Mouse (Mus musculus): ENCODE data around the gene Ddx4. TPM values are rescaled to one million over a fixed set of nuclear protein-coding genes. Genes with fewer than 3 reads are reported as not detected.
A peak's percentile ranks its signal among the peaks of the same experiment; 100 is the strongest.

Ddx4 gene
- polyA plus RNA-seq, 1 experiment from 2014 or later: 0.59 TPM

DNA sequence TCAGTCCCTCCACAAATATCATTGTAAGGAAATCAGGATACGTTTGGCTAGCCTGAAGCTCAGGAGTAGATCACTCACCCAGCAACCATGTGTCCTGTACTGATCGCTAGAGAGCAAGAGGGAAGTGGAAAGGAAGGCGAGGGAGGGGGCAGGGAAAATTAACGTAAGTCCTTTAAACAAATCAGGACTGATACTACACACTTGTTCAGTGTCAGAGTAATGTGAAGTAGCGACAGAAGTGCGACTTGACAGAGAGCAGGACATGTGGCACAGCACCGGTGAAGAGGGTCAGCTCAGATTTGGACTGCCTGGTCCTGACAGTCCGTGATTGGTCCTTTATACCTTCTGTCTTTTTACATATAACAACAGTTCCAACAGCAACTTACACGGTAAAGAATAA, 14.9 kb upstream of the Ddx4 start:
- Histone ChIP-seq H3K4me2 (no peak overlapping the region), H3K36me3 (peaks cover 16% of the 10 kb centered on the region), H3K4me3 (replicated peaks) (no peak overlapping the region), H3K9me3 (no peaks in the 10 kb centered on the region), H3K4me1 (replicated peaks) (no peaks in the 10 kb centered on the region), H3K27ac (no peak overlapping the region), H3K9ac (replicated peaks) (no peak overlapping the region), H3K27me3 (no peaks in the 10 kb centered on the region)
- 75% methylated on average over 9 of the region's 9 CpGs for WGBS
- ATAC-seq (ENCODE audit: insufficient number of reproducible peaks, insufficient read depth, low FRiP score, low TSS enrichment, low read depth): no peak

DNA sequence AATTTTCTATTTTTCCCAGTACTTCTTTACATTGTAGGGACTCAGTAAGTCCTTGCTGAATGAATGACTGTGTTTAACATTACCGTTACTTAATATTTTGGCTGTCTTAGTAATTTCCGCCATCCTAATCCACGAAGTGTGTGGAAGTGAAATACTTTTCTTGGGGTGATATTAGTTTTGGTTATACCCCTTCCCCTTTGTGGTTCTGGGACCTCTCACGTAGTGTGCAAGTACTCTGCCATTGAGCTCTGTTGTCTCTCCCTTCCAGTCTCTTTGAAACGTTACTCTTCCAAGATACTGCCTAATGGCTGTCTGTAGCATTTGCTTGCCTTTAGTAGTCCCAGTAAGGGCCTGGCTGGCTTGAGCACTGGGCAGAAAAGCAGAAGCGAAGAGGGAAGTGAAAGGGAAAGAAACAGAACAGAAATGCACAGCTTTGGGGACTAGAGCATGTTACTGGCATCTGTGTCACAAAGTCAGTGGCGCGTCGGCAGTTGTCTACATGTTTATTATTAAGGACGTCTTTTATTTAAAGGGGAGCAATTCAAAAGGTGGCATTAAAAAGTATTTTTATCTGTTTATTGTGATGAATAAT, 14.3 kb upstream of the Ddx4 start:
- no peaks in the 10 kb centered on the region for H3K4me1 ChIP-seq (replicated peaks)
- H3K27me3 ChIP-seq: no peaks in the 10 kb centered on the region
- H3K9ac ChIP-seq (replicated peaks): no peak overlapping the region
- H3K36me3 ChIP-seq: peaks cover 10% of the 10 kb centered on the region
- WGBS: 89% methylated on average over 10 of the region's 10 CpGs
- ATAC-seq (ENCODE audit: insufficient number of reproducible peaks, insufficient read depth, low FRiP score, low TSS enrichment, low read depth): no peak
- H3K27ac ChIP-seq: no peak overlapping the region
- no peak overlapping the region for H3K4me3 ChIP-seq (replicated peaks)
- H3K9me3 ChIP-seq: no peaks in the 10 kb centered on the region
- no peak overlapping the region for H3K4me2 ChIP-seq

- no peak overlapping the region for H3K4me3 ChIP-seq (replicated peaks)
- no peak for ATAC-seq (ENCODE audit: insufficient number of reproducible peaks, insufficient read depth, low FRiP score, low TSS enrichment, low read depth)
- no peaks in the 10 kb centered on the region for H3K9me3 ChIP-seq
- peaks cover 4% of the 10 kb centered on the region for H3K4me1 ChIP-seq (replicated peaks)
- no peak overlapping the region for H3K27ac ChIP-seq
- no peaks in the 10 kb centered on the region for H3K36me3 ChIP-seq
- no peak overlapping the region for H3K9ac ChIP-seq (replicated peaks)
- no peaks in the 10 kb centered on the region for H3K27me3 ChIP-seq
- H3K4me2 ChIP-seq: peak overlapping the region; percentile 85; the same call in 1 of the 2 replicates
- 72% methylated on average over 2 of the region's 2 CpGs for WGBS
Measured at GRCm38 (mm10) chr13:112661687-112662086, 9.4 kb upstream of the Ddx4 start.

DNA sequence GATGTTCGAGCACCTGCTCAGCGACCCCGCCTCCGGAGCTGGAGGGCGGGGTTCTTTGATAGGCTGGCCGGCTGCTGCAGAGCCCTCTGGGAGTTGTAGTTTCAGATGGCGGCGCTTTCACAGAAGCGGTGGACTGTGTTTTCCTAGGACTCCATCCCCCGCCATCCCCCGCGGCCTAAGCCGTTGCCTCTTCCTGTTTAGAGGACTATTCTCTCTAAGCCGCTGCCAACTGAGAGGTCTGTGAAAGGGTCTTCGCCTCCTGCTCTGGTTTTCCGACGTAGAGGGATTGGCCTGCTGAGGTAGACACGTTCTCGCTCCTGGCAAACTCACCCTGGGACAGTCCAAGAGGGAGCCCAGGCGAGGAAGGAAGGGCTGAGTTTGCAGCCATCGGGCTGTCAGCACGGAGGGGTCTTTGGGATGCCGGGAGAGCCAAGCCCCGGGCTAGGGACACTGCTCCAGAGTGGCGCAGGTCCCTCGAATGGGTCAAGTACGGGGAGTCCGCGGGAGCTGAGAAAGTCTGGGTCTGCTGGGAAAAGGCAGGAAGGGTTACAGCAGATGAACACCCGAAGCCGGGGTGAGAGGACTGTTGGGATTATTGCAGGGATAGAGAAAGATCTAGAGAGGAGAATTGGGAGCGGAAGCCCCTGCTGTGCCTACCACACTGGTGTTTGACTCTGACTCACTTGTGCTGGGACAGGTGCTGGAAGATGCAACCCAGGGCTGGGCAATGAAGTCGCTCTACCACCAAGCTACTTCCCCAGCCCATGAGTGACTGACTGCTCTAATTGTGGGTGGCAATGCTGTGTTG, 8.5 kb upstream of the Ddx4 start, which contains the start of gene Slc38a9:
Slc38a9 (plus strand) TSS at position 178 of the 808 bp plus-strand sequence.
- H3K4me1 ChIP-seq (replicated peaks): peaks cover 4% of the 10 kb centered on the region
- ATAC-seq (ENCODE audit: insufficient number of reproducible peaks, insufficient read depth, low FRiP score, low TSS enrichment, low read depth): peak; percentile 99
- no peaks in the 10 kb centered on the region for H3K9me3 ChIP-seq
- under 1% methylated on average over 33 of the region's 33 CpGs for WGBS
- H3K4me2 ChIP-seq: peak within 1 kb of the TSS; percentile 85
- H3K27ac ChIP-seq: 0 out of 2 replicates have a peak within 1 kb of the TSS, but pooled peaks have one; percentile 41
- H3K27me3 ChIP-seq: no peaks in the 10 kb centered on the region
- peak within 1 kb of the TSS; percentile 78 for H3K9ac ChIP-seq (replicated peaks)
- peak within 1 kb of the TSS; percentile 68 for H3K4me3 ChIP-seq (replicated peaks)
- H3K36me3 ChIP-seq: no peaks in the 10 kb centered on the region

GRCm38 (mm10) chr13:112659986-112660573, 7.8 kb upstream of the Ddx4 start:
- peak; percentile 50; the same call in 1 of the 2 replicates for ATAC-seq (ENCODE audit: insufficient number of reproducible peaks, insufficient read depth, low FRiP score, low TSS enrichment, low read depth)
- WGBS: 4% methylated on average over 10 of the region's 10 CpGs
- H3K9ac ChIP-seq (replicated peaks): no peak overlapping the region

GRCm38 (mm10) chr13:112651183-112651582, 1.1 kb downstream of the Ddx4 start:
- Histone ChIP-seq H3K27ac (no peak overlapping the region), H3K9me3 (peaks cover 13% of the 10 kb centered on the region), H3K27me3 (0 out of 2 replicates have a peak, but pooled peaks cover 6% of the 10 kb centered on the region), H3K4me3 (replicated peaks) (no peak overlapping the region), H3K9ac (replicated peaks) (no peak overlapping the region), H3K36me3 (no peaks in the 10 kb centered on the region), H3K4me1 (replicated peaks) (no peaks in the 10 kb centered on the region), H3K4me2 (no peak overlapping the region)
- WGBS: 75% methylated on average over 3 of the region's 3 CpGs
- no peak for ATAC-seq (ENCODE audit: insufficient number of reproducible peaks, insufficient read depth, low FRiP score, low TSS enrichment, low read depth)

More at GRCm38 (mm10) chr13:112659986-112660573, 7.8 kb upstream of the Ddx4 start:
- Histone ChIP-seq H3K4me3 (replicated peaks) (peak overlapping the region; percentile 68), H3K27me3 (no peaks in the 10 kb centered on the region), H3K4me1 (replicated peaks) (peaks cover 4% of the 10 kb centered on the region), H3K9me3 (no peaks in the 10 kb centered on the region), H3K27ac (no peak overlapping the region), H3K4me2 (peak overlapping the region; percentile 85), H3K36me3 (no peaks in the 10 kb centered on the region)

DNA sequence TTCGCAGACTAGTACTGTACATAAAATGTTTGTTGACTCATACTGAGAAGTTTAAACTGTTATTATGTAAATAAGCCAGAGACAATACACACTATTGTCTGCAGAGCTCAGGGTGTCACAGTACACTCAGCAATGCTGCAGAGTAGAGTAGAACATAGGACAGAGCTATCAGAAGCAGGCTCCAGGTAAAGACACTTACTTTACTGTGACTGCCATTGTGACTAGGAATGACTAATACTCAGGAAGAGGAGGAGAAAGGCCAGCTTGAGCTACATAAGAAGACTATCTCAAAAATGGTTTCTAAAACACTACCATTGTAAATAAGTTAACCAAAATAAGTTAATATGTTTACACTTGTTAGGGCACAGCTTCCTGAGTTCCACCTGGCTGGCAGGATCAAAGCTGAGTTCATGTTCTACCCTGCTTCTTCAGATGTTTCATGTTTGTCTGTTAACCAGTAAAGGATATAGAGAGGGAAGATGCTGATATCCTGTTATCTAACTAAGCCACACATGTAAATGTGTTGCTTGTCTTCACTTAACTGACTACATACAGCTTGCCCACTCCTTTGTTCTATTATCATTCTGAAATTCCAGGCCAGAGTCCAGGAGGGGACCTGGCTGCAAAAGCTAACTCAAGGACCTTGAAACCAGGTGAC, 6.6 kb downstream of the Ddx4 start:
- 90% methylated on average over 1 of the region's 1 CpGs for WGBS
- H3K9ac ChIP-seq (replicated peaks): no peak overlapping the region
- no peak for ATAC-seq (ENCODE audit: insufficient number of reproducible peaks, insufficient read depth, low FRiP score, low TSS enrichment, low read depth)
- H3K36me3 ChIP-seq: no peaks in the 10 kb centered on the region
- H3K4me1 ChIP-seq (replicated peaks): no peaks in the 10 kb centered on the region
- H3K9me3 ChIP-seq: no peaks in the 10 kb centered on the region
- no peak overlapping the region for H3K4me3 ChIP-seq (replicated peaks)
- no peak overlapping the region for H3K27ac ChIP-seq
- no peaks in the 10 kb centered on the region for H3K27me3 ChIP-seq
- H3K4me2 ChIP-seq: no peak overlapping the region

- H3K27me3 ChIP-seq: no peaks in the 10 kb centered on the region
- no peak overlapping the region for H3K27ac ChIP-seq
- no peak overlapping the region for H3K4me3 ChIP-seq (replicated peaks)
- H3K4me1 ChIP-seq (replicated peaks): no peaks in the 10 kb centered on the region
- H3K36me3 ChIP-seq: no peaks in the 10 kb centered on the region
- no peak for ATAC-seq (ENCODE audit: insufficient number of reproducible peaks, insufficient read depth, low FRiP score, low TSS enrichment, low read depth)
- no peak overlapping the region for H3K9ac ChIP-seq (replicated peaks)
- WGBS: 81% methylated on average over 3 of the region's 3 CpGs
- H3K4me2 ChIP-seq: no peak overlapping the region
- no peaks in the 10 kb centered on the region for H3K9me3 ChIP-seq
Measured at GRCm38 (mm10) chr13:112644996-112645395, 7.3 kb downstream of the Ddx4 start.

DNA sequence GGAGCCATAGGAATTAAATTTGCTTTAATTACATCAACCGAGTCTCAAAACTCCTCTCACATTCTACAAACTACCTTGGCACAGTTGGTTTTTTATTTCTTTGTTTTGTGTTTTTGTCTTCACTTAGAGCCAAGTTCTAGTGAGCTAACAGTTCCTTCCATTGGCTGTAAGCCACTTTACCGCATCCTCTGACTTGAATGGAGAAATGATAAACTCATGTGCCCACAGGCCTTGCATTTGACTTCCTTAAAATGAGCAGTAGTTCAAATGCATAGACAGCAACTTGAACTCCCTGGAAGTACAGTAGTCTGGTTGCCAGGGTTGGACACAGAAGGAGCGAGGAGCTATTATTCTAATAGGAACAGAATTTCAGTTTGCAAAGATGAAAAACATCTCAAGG, 9.4 kb downstream of the Ddx4 start:
- no peak for ATAC-seq (ENCODE audit: insufficient number of reproducible peaks, insufficient read depth, low FRiP score, low TSS enrichment, low read depth)
- Histone ChIP-seq H3K4me3 (replicated peaks) (no peak overlapping the region), H3K9me3 (no peaks in the 10 kb centered on the region), H3K4me1 (replicated peaks) (no peaks in the 10 kb centered on the region), H3K36me3 (no peaks in the 10 kb centered on the region), H3K4me2 (no peak overlapping the region), H3K27me3 (no peaks in the 10 kb centered on the region), H3K27ac (no peak overlapping the region), H3K9ac (replicated peaks) (no peak overlapping the region)
- 82% methylated on average over 3 of the region's 3 CpGs for WGBS

DNA sequence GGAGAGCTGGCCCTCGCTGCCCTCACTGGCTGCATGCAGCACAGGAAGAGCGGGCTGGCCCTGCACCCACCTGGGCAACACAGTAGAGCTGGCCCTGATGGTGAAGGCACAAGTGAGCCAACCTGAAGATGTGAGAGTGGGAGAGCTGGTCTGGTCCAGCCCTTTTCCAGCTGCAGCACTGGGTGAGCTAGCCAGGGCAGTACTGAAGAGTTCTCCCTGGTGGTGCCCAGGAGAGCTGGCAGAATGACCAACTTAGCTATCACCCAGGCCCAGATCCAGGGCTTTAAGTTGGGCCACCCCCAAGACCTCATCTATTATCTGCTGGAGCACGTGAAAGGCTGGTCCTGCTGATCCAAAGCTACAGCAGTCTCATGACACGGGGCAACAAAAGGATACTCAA, 13.2 kb downstream of the Ddx4 start:
- Histone ChIP-seq H3K9ac (replicated peaks) (no peak overlapping the region), H3K27ac (no peak overlapping the region), H3K9me3 (no peaks in the 10 kb centered on the region), H3K4me3 (replicated peaks) (no peak overlapping the region), H3K4me2 (no peak overlapping the region), H3K27me3 (no peaks in the 10 kb centered on the region), H3K36me3 (no peaks in the 10 kb centered on the region), H3K4me1 (replicated peaks) (no peaks in the 10 kb centered on the region)
- 74% methylated on average over 4 of the region's 4 CpGs for WGBS
- no peak for ATAC-seq (ENCODE audit: insufficient number of reproducible peaks, insufficient read depth, low FRiP score, low TSS enrichment, low read depth)

DNA sequence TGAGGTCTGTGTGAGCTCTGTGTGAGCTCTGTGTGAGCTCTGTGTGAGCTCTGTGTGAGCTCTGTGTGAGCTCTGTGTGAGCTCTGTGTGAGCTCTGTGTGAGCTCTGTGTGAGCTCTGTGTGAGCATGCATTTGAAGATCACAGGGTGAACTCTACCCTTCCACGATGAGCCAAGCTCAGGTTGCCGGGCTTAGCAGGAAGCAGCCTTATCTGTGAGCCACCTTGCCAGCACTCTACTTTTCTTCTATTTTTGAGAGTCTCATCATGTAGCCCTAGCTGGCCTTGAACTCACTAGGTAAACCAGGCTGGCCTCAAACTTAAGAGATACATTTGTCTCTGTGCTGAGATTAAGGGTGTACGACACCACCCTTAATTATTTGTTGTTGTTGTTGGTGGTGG, 15.8 kb downstream of the Ddx4 start:
- no peak overlapping the region for H3K9ac ChIP-seq (replicated peaks)
- no peaks in the 10 kb centered on the region for H3K9me3 ChIP-seq
- no peaks in the 10 kb centered on the region for H3K4me1 ChIP-seq (replicated peaks)
- H3K27ac ChIP-seq: no peak overlapping the region
- 41% methylated on average over 3 of the region's 3 CpGs for WGBS
- H3K4me3 ChIP-seq (replicated peaks): no peak overlapping the region
- H3K4me2 ChIP-seq: no peak overlapping the region
- H3K36me3 ChIP-seq: no peaks in the 10 kb centered on the region
- no peaks in the 10 kb centered on the region for H3K27me3 ChIP-seq
- ATAC-seq (ENCODE audit: insufficient number of reproducible peaks, insufficient read depth, low FRiP score, low TSS enrichment, low read depth): no peak

Measured in limb, embryonic 12.5 days (tissue).